ENCODE assay signal across 10 mouse cellular contexts in genomic region chr7:83654938-83655630, GRCm38 (mm10). TPM values are rescaled to one million over a fixed set of nuclear protein-coding genes. Genes with fewer than 3 reads are reported as not detected.
DNase-seq lines count a peak whose midpoint lies in the region; ATAC-seq and TF ChIP-seq lines count a peak whose summit lies in the region.
"Had no signal": no experiment of that assay in that cellular context is flagged by ENCODE, and none has a peak within 500 bp of the region (broad histone marks: within the 10 kb centered on the region; RNA-seq: fewer than 3 reads in every experiment).

No protein-coding gene starts in this region.

- no peaks in the 10 kb centered on the region; the same call in 1 of the 2 replicates for H3K9me3 ChIP-seq in heart, embryonic 12.5 days (replicated peaks)
- no peaks in the 10 kb centered on the region for H3K9me3 ChIP-seq in lung, embryonic 14.5 days (ENCODE audit: low read depth, low read length)
- H3K9me3 ChIP-seq in stomach, embryonic 15.5 days: no peaks in the 10 kb centered on the region
- H3K9me3 ChIP-seq: G1E had no signal

- intact Hi-C loops in heart, adult 2 months (cut with DNase I): no loop called here

- peak; percentile 64 to 81 for DNase-seq in heart, adult 2 months
- DNase-seq in lung, embryonic 14.5 days: peak; percentile 54
- DNase-seq in embryo, embryonic 10 days (ENCODE audit: low spot score): no peak
- DNase-seq in left cerebral cortex, adult 18-20 months (ENCODE audit: low spot score in 2 of 2): no peak
- no peak for DNase-seq in frontal cortex, adult 2 months (ENCODE audit: extremely low spot score in 1 of 2, low spot score in 1 of 2)

- H3K27me3 ChIP-seq in heart, adult 2 months (ENCODE audit: control insufficient read depth, insufficient read depth, low read length): no peaks in the 10 kb centered on the region
- H3K27me3 ChIP-seq in heart, embryonic 12.5 days (replicated peaks): no peaks in the 10 kb centered on the region
- H3K27me3 ChIP-seq in lung, embryonic 14.5 days (ENCODE audit: insufficient read depth, low read length): no peaks in the 10 kb centered on the region
- no peaks in the 10 kb centered on the region for H3K27me3 ChIP-seq in stomach, embryonic 15.5 days (replicated peaks)

- H3K4me1 ChIP-seq in heart, adult 2 months (ENCODE audit: control insufficient read depth, insufficient read depth, low read length): peaks cover 15% of the 10 kb centered on the region
- no peaks in the 10 kb centered on the region for H3K4me1 ChIP-seq in heart, embryonic 12.5 days (replicated peaks)
- H3K4me1 ChIP-seq in lung, embryonic 14.5 days (ENCODE audit: insufficient read depth): peaks cover 2% of the 10 kb centered on the region; the same call in 1 of the 2 replicates
- H3K4me1 ChIP-seq in stomach, embryonic 15.5 days: no peaks in the 10 kb centered on the region

- TF ChIP-seq CTCF in heart, adult 2 months (IDR thresholded peaks at IDR 0.05): no peak
- no peak for TF ChIP-seq CTCF in lung, embryonic 14.5 days (IDR thresholded peaks at IDR 0.05; ENCODE audit: low read depth)

- peaks cover 4% of the 10 kb centered on the region for H3K36me3 ChIP-seq in heart, adult 2 months (ENCODE audit: control insufficient read depth, insufficient read depth, low read length)
- H3K36me3 ChIP-seq in heart, embryonic 12.5 days: no peaks in the 10 kb centered on the region
- no peaks in the 10 kb centered on the region for H3K36me3 ChIP-seq in lung, embryonic 14.5 days (ENCODE audit: insufficient read depth)
- no peaks in the 10 kb centered on the region for H3K36me3 ChIP-seq in stomach, embryonic 15.5 days
- H3K36me3 ChIP-seq: G1E had no signal

- no peak overlapping the region for H3K4me2 ChIP-seq in heart, embryonic 12.5 days
- peak overlapping the region; percentile 29; the same call in 1 of the 2 replicates for H3K4me2 ChIP-seq in lung, embryonic 14.5 days
- H3K4me2 ChIP-seq in stomach, embryonic 15.5 days: no peak overlapping the region

- WGBS in heart, adult 2 months: 34% methylated on average over 5 of the region's 5 CpGs
- 39% methylated on average over 5 of the region's 5 CpGs for WGBS in heart, embryonic 12.5 days
- WGBS in lung, embryonic 14.5 days: 49% methylated on average over 5 of the region's 5 CpGs
- WGBS in stomach, embryonic 15.5 days: 43% methylated on average over 5 of the region's 5 CpGs

- peak; percentile 85; the same call in 1 of the 2 replicates for TF ChIP-seq EP300 in heart, adult 2 months (IDR thresholded peaks at IDR 0.05; ENCODE audit: insufficient read depth, low read depth, low read length)

- peak; percentile 67 for TF ChIP-seq POLR2A in heart, adult 2 months (IDR thresholded peaks at IDR 0.05; ENCODE audit: insufficient read depth, low read depth, low read length)

- H3K4me3 ChIP-seq in heart, adult 2 months: peak overlapping the region; percentile 52
- H3K4me3 ChIP-seq in heart, embryonic 12.5 days: no peak overlapping the region
- H3K4me3 ChIP-seq in lung, embryonic 14.5 days (ENCODE audit: low read depth, low read length): no peak overlapping the region
- H3K4me3 ChIP-seq in stomach, embryonic 15.5 days (replicated peaks): peak overlapping the region; percentile 17; the same call in 1 of the 2 replicates
- H3K4me3 ChIP-seq: erythroblast, embryonic 14.5 days had no signal

- no peaks in the 10 kb centered on the region for H3K79me2 ChIP-seq in heart, adult 2 months (replicated peaks; ENCODE audit: control insufficient read depth, insufficient read depth, low read length)

- peak overlapping the region; percentile 59 for H3K9ac ChIP-seq in heart, adult 2 months (ENCODE audit: low read depth, low read length)
- H3K9ac ChIP-seq in heart, embryonic 12.5 days: no peak overlapping the region
- H3K9ac ChIP-seq in lung, embryonic 14.5 days: no peak overlapping the region
- H3K9ac ChIP-seq in stomach, embryonic 15.5 days: no peak overlapping the region

- ATAC-seq in heart, embryonic 12.5 days (ENCODE audit: insufficient number of reproducible peaks, low FRiP score): no peak
- ATAC-seq in hematopoietic stem cell, adult 5-6 weeks (replicated peaks in 1 of 2; ENCODE audit: insufficient read depth in 1 of 2, low FRiP score in 2 of 2, low TSS enrichment in 1 of 2, low read depth in 1 of 2, poor library complexity in 2 of 2, severe bottlenecking in 2 of 2): peak; percentile 78 to 88
- no peak; the same call in 1 of the 2 replicates for ATAC-seq in lung, embryonic 14.5 days (ENCODE audit: insufficient read depth)
- ATAC-seq in stomach, embryonic 15.5 days (ENCODE audit: insufficient read depth, low FRiP score, low read depth): no peak; the same call in 1 of the 2 replicates

- peak overlapping the region; percentile 87 for H3K27ac ChIP-seq in heart, adult 2 months
- no peak overlapping the region for H3K27ac ChIP-seq in heart, embryonic 12.5 days (ENCODE audit: poor library complexity, severe bottlenecking)
- peak overlapping the region; percentile 36; the same call in 1 of the 2 replicates for H3K27ac ChIP-seq in lung, embryonic 14.5 days (ENCODE audit: low read depth)
- H3K27ac ChIP-seq in stomach, embryonic 15.5 days: peak overlapping the region; percentile 49; the same call in 1 of the 2 replicates

RNA-seq across cellular contexts. Expression of gene Stard5, which starts 23.3 kb away (rescaled TPM):
- total RNA-seq in heart, adult 2 months (2021): 1 to 10 TPM; 8.6 to 9.2 TPM
- 6.7 and 9.6 TPM in 2 replicates for polyA plus RNA-seq in heart, adult 2 months (2012; rRNA removed)
- polyA plus RNA-seq in heart, embryonic 12.5 days (2016; fragmentation: Nextera tagmentation; extraction: Ambion mirVana): 35.1 and 35.4 TPM in 2 replicates
- total RNA-seq in hematopoietic stem cell, adult 5-6 weeks (2017): 12.4 and 18.1 TPM in 2 replicates
- polyA plus RNA-seq in lung, embryonic 14.5 days (2014; fragmentation: Nextera tagmentation; extraction: Ambion mirVana): 13.3 and 14.1 TPM in 2 replicates
- 25.8 and 29.8 TPM in 2 replicates for polyA plus RNA-seq in stomach, embryonic 15.5 days (2015; fragmentation: Nextera tagmentation; extraction: Ambion mirVana)
- total RNA-seq in left cerebral cortex, adult 18-20 months (2021): 1 to 10 TPM; 6.6 to 8.0 TPM
- polyA plus RNA-seq in frontal cortex, adult 2 months (2012; rRNA removed): 13.2 and 13.9 TPM in 2 replicates

Comparison
In these comparisons a context has a peak if more than half of its experiments do, and no peak if none do; other contexts are left out.
1. H3K4me3 ChIP-seq: peak in heart, adult 2 months (single experiment) and stomach, embryonic 15.5 days (single experiment); none in heart, embryonic 12.5 days (single experiment) and lung, embryonic 14.5 days (single experiment).
2. DNase-seq: peak in heart, adult 2 months (2 of 2) and lung, embryonic 14.5 days (single experiment); none in embryo, embryonic 10 days (single experiment), left cerebral cortex, adult 18-20 months (0 of 2) and frontal cortex, adult 2 months (0 of 2).
3. ATAC-seq: peak in hematopoietic stem cell, adult 5-6 weeks (2 of 2); none in heart, embryonic 12.5 days (single experiment), lung, embryonic 14.5 days (single experiment) and stomach, embryonic 15.5 days (single experiment).